23 mouse cellular contexts compared by ENCODE assay signal in the genomic region with DNA sequence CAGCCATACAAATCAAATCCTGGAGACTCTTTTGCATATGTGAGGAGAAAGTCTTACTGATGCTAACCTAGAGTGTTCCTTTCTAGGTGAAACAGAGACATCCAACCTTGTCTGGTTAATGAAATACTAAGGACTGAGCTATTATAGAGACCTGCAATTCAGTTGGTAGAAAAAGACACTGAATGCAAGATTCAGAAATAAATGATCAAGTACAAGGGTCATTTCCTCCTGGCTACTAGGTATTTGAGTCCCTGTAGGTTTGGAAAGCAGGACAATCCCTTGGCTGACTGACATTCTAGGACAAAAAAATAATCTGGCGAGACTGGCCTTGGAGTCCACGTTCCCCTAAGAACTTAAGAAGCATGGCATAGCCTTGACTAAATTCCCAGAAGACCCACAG. TPM values are rescaled to one million over a fixed set of nuclear protein-coding genes. Genes with fewer than 3 reads are reported as not detected.
DNase-seq lines count a peak whose midpoint lies in the region; TF ChIP-seq lines count a peak whose summit lies in the region.
"Had no signal": no experiment of that assay in that cellular context is flagged by ENCODE, and none has a peak within 500 bp of the region (broad histone marks: within the 10 kb centered on the region; RNA-seq: fewer than 3 reads in every experiment).

No protein-coding gene starts in this region.

- intact Hi-C loops in left cerebral cortex, adult 2 months (cut with DNase I) = no loop called here
- intact Hi-C loops in left cerebral cortex, postnatal 25 days (cut with DNase I) = no loop called here

- H3K4me3 ChIP-seq in cerebellum, adult 2 months (replicated peaks; ENCODE audit: insufficient read depth, low read depth, low read length) = no peak overlapping the region
- no peak overlapping the region for H3K4me3 ChIP-seq in kidney, adult 2 months (ENCODE audit: insufficient read depth, low read depth, low read length)
- no peak overlapping the region for H3K4me3 ChIP-seq in left cerebral cortex, adult 2 months
- H3K4me3 ChIP-seq in cortical plate, adult 2 months (ENCODE audit: insufficient read depth, low read length) = no peak overlapping the region
- H3K4me3 ChIP-seq: forebrain, embryonic 10.5 days; forebrain, embryonic 13.5 days; heart, adult 2 months; heart, embryonic 10.5 days; heart, embryonic 13.5 days had no signal

- H3K27me3 ChIP-seq in cerebellum, adult 2 months (ENCODE audit: control insufficient read depth, insufficient read depth, low read length) = no peaks in the 10 kb centered on the region
- H3K27me3 ChIP-seq in kidney, adult 2 months (replicated peaks; ENCODE audit: control insufficient read depth, insufficient read depth, low read length) = no peaks in the 10 kb centered on the region
- H3K27me3 ChIP-seq: forebrain, embryonic 13.5 days; heart, embryonic 13.5 days had no signal

- no peaks in the 10 kb centered on the region; the same call in 1 of the 2 replicates for H3K36me3 ChIP-seq in kidney, adult 2 months (ENCODE audit: control insufficient read depth, insufficient read depth, low read length)

- H3K27ac ChIP-seq in cerebellum, adult 2 months (ENCODE audit: insufficient read depth, low read length) = peak overlapping the region; percentile 38
- H3K27ac ChIP-seq in kidney, adult 2 months (ENCODE audit: insufficient read depth, low read depth, low read length) = peak overlapping the region; percentile 35; the same call in 1 of the 2 replicates
- peak overlapping the region; percentile 80 for H3K27ac ChIP-seq in left cerebral cortex, adult 2 months
- peak overlapping the region; percentile 79 for H3K27ac ChIP-seq in cortical plate, adult 2 months (ENCODE audit: insufficient read depth, low read length)
- H3K27ac ChIP-seq: forebrain, embryonic 10.5 days; forebrain, embryonic 13.5 days; heart, embryonic 10.5 days; heart, embryonic 13.5 days; hindbrain, embryonic 14.5 days had no signal

- TF ChIP-seq CTCF in cerebellum, adult 2 months (IDR thresholded peaks at IDR 0.05; ENCODE audit: borderline replicate concordance, insufficient read depth, low read depth, low read length) = no peak
- no peak for TF ChIP-seq CTCF in kidney, adult 2 months (conservative IDR thresholded peaks at IDR 0.05; ENCODE audit: insufficient read depth, insufficient read length, low read depth, low read length)
- no peak for TF ChIP-seq CTCF in left cerebral cortex, adult 2 months (IDR thresholded peaks at IDR 0.05)
- no peak for TF ChIP-seq CTCF in cortical plate, adult 2 months (IDR thresholded peaks at IDR 0.05; ENCODE audit: extremely low read depth, insufficient read depth, low read length)

- H3K4me1 ChIP-seq in cerebellum, adult 2 months (ENCODE audit: control insufficient read depth, insufficient read depth, low read length) = peaks cover 38% of the 10 kb centered on the region
- peaks cover 24% of the 10 kb centered on the region for H3K4me1 ChIP-seq in kidney, adult 2 months (ENCODE audit: control insufficient read depth, insufficient read depth, low read length)
- peaks cover 3% of the 10 kb centered on the region; the same call in 1 of the 2 replicates for H3K4me1 ChIP-seq in cortical plate, adult 2 months (ENCODE audit: control insufficient read depth, insufficient read depth, low read length)
- H3K4me1 ChIP-seq: forebrain, embryonic 13.5 days had no signal

- WGBS in cerebellum, adult 2 months = 48% methylated on average over 2 of the region's 2 CpGs
- 66% methylated on average over 2 of the region's 2 CpGs for WGBS in kidney, adult 2 months

- TF ChIP-seq POLR2A in cerebellum, adult 2 months (IDR thresholded peaks at IDR 0.05; ENCODE audit: borderline replicate concordance, insufficient read depth, low read length) = no peak
- no peak for TF ChIP-seq POLR2A in kidney, adult 2 months (IDR thresholded peaks at IDR 0.05; ENCODE audit: low read depth, low read length)
- TF ChIP-seq POLR2A in cortical plate, adult 2 months (IDR thresholded peaks at IDR 0.05; ENCODE audit: extremely low read depth, insufficient read depth, low read length) = no peak

- no peak for DNase-seq in cerebellum, adult 2 months
- DNase-seq in cerebellum, postnatal 25 days = no peak
- peak; percentile 74 for DNase-seq in kidney, adult 2 months
- DNase-seq in kidney, adult 18-20 months = no peak
- DNase-seq in left cerebral cortex, adult 2 months (ENCODE audit: extremely low spot score in 1 of 2, low spot score in 2 of 2) = no peak
- no peak for DNase-seq in left cerebral cortex, postnatal 25 days (ENCODE audit: low spot score in 2 of 2)
- DNase-seq: adrenal gland, postnatal 10 days; adrenal gland, postnatal 36 days; cerebellum, adult 18-20 months; cerebellum, adult 9-11 months; cerebellum, postnatal 36 days; gastrocnemius, postnatal 10 days; gastrocnemius, postnatal 36 days; heart, adult 2 months; heart, postnatal 14 days; heart, postnatal 4 days had no signal

RNA-seq across cellular contexts. Expression of gene Epn2, which starts 33.9 kb away (rescaled TPM):
- 123 and 132 TPM in 2 replicates for polyA plus RNA-seq in cerebellum, adult 2 months (2012; rRNA removed)
- polyA plus RNA-seq in kidney, adult 2 months (2012; rRNA removed) = 23.1 and 25.7 TPM in 2 replicates
- 100 to 1,000 TPM; 113 TPM for total RNA-seq in left cerebral cortex, adult 2 months (2021)
- 100 to 1,000 TPM; 118 to 133 TPM for total RNA-seq in left cerebral cortex, postnatal 25 days (2021)
- 107 and 108 TPM in 2 replicates for polyA plus RNA-seq in cortical plate, adult 2 months (2012; rRNA removed)
- total RNA-seq: granulocyte monocyte progenitor cell, adult 5-6 weeks had no signal

RNA-seq across cellular contexts. Expression of gene B9d1, which starts 40.6 kb away (rescaled TPM):
- 36.2 and 40.7 TPM in 2 replicates for polyA plus RNA-seq in cerebellum, adult 2 months (2012; rRNA removed)
- polyA plus RNA-seq in kidney, adult 2 months (2012; rRNA removed) = 42.7 and 43.3 TPM in 2 replicates
- total RNA-seq in left cerebral cortex, adult 2 months (2021) = 10 to 100 TPM; 39.1 to 43.8 TPM
- 10 to 100 TPM; 43.2 to 44.9 TPM for total RNA-seq in left cerebral cortex, postnatal 25 days (2021)
- 50.0 and 50.2 TPM in 2 replicates for polyA plus RNA-seq in cortical plate, adult 2 months (2012; rRNA removed)
- total RNA-seq: granulocyte monocyte progenitor cell, adult 5-6 weeks had no signal

RNA-seq across cellular contexts. Expression of gene Mapk7, which starts 51.4 kb away (rescaled TPM):
- polyA plus RNA-seq in cerebellum, adult 2 months (2012; rRNA removed) = 47.8 and 55.8 TPM in 2 replicates
- polyA plus RNA-seq in kidney, adult 2 months (2012; rRNA removed) = 13.8 and 15.4 TPM in 2 replicates
- 10 to 100 TPM; 19.8 to 20.3 TPM for total RNA-seq in left cerebral cortex, adult 2 months (2021)
- 10 to 100 TPM; 19.1 to 26.9 TPM for total RNA-seq in left cerebral cortex, postnatal 25 days (2021)
- polyA plus RNA-seq in cortical plate, adult 2 months (2012; rRNA removed) = 32.2 and 36.7 TPM in 2 replicates
